Mouse (Mus musculus) gastrocnemius, postnatal 25 days (tissue): ENCODE data around the gene Chic2. TPM values are rescaled to one million over a fixed set of nuclear protein-coding genes. Genes with fewer than 3 reads are reported as not detected.
A peak's percentile ranks its signal among the peaks of the same experiment; 100 is the strongest.

Experiments
- DNase-seq: peaks from one replicate; pipeline ENCODE4 v3.0.0; 2022
- total RNA-seq, 2 experiments: library from RNA; stranded (reverse); gene quantifications; 1 replicate in 1 of 2; 2 replicates in 1 of 2; pipeline ENCODE4 v1.2.3; 2021

Gene Chic2
- total RNA-seq, 2 experiments from 2014 or later, result 13.6 to 14.3 TPM

- DNase-seq, result no peak
Measured at GRCm38 (mm10) chr5:74975507-74975906, 69.1 kb downstream of the Chic2 start.

- DNase-seq, result peak; percentile 86
Measured at GRCm38 (mm10) chr5:74974726-74975411, 69.7 kb downstream of the Chic2 start.

- DNase-seq, result peak; percentile 68
Measured at GRCm38 (mm10) chr5:74974061-74974581, 70.5 kb downstream of the Chic2 start.

GRCm38 (mm10) chr5:74971418-74971817 lies 73.2 kb downstream of the Chic2 start:
- DNase-seq, result peak; percentile 26

- no peak for DNase-seq
Measured at GRCm38 (mm10) chr5:74969341-74969740, 75.2 kb downstream of the Chic2 start.

- no peak for DNase-seq
Measured at GRCm38 (mm10) chr5:74967882-74968281, 76.7 kb downstream of the Chic2 start.

- no peak for DNase-seq
Measured at GRCm38 (mm10) chr5:74966891-74967290, 77.7 kb downstream of the Chic2 start.

GRCm38 (mm10) chr5:74962771-74963170 lies 81.8 kb downstream of the Chic2 start:
- DNase-seq, result no peak

GRCm38 (mm10) chr5:74960840-74961543 lies 83.6 kb downstream of the Chic2 start:
- DNase-seq, result peak; percentile 25

- no peak for DNase-seq
Measured at GRCm38 (mm10) chr5:74960306-74960705, 84.3 kb downstream of the Chic2 start.

- DNase-seq, result no peak
Measured at GRCm38 (mm10) chr5:74957293-74958076, 87.1 kb downstream of the Chic2 start.

GRCm38 (mm10) chr5:74956335-74956734 lies 88.2 kb downstream of the Chic2 start:
- no peak for DNase-seq

- no peak for DNase-seq
Measured at GRCm38 (mm10) chr5:74955565-74955964, 89.0 kb downstream of the Chic2 start.

GRCm38 (mm10) chr5:74952938-74953337 lies 91.6 kb downstream of the Chic2 start:
- no peak for DNase-seq

GRCm38 (mm10) chr5:74951375-74951774 lies 93.2 kb downstream of the Chic2 start:
- DNase-seq, result no peak

GRCm38 (mm10) chr5:74949298-74949697 lies 95.3 kb downstream of the Chic2 start:
- no peak for DNase-seq

GRCm38 (mm10) chr5:74948482-74948881 lies 96.1 kb downstream of the Chic2 start:
- no peak for DNase-seq

Other genes with a start within 250 kb of the Chic2 start
- not detected for gene Gsx2, start 30.8 kb upstream of the Chic2 start, total RNA-seq
- gene Pdgfra, start 107.5 kb upstream of the Chic2 start, total RNA-seq, result 10 to 100 TPM; 16.1 to 18.0 TPM